ENCODE assay signal across 12 mouse cellular contexts in genomic region chr19:16086581-16086980, GRCm38 (mm10).
"Had no signal": no experiment of that assay in that cellular context is flagged by ENCODE, and none has a peak within 500 bp of the region (broad histone marks: within the 10 kb centered on the region; RNA-seq: fewer than 3 reads in every experiment).

No protein-coding gene starts in this region.

- H3K4me1 ChIP-seq: limb, embryonic 13.5 days; liver, embryonic 15.5 days; midbrain, embryonic 12.5 days had no signal

- ATAC-seq: midbrain, embryonic 16.5 days had no signal

- DNase-seq: kidney, adult 9 months; kidney, postnatal 36 days; lung, embryonic 14.5 days; lung, postnatal 10 days; lung, postnatal 4 days; thymus, adult 18-20 months; thymus, postnatal 14 days had no signal

- H3K4me3 ChIP-seq: layer of hippocampus, adult 2 months; limb, embryonic 13.5 days; liver, embryonic 15.5 days; midbrain, embryonic 12.5 days had no signal
